In the genomic region with DNA sequence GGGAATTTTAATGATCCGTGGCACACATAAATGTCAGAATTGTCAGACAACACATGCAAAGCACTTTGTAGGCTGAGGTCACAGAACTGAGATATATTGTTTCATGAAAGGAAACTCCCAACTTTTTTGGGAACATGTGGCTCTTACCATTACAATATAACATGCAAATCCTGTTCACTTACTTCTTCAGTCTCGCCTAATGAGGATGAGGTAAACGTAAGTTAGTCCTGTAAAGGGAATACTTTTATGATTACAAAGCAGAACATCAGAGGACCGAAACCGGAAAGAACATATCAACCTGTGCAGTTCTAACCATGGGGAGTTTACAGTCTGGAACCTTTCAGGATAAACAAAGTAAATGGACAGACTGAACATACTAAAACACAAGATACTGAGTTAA, we compare ENCODE assay signal across 25 mouse cellular contexts.
"Had no signal": no experiment of that assay in that cellular context is flagged by ENCODE, and none has a peak within 500 bp of the region (broad histone marks: within the 10 kb centered on the region; RNA-seq: fewer than 3 reads in every experiment).

No protein-coding gene starts in this region.

- H3K4me1 ChIP-seq: heart, embryonic 13.5 days; heart, embryonic 15.5 days; hindbrain, embryonic 13.5 days; hindbrain, embryonic 15.5 days; intestine, embryonic 15.5 days; kidney, embryonic 15.5 days; limb, embryonic 15.5 days; liver, embryonic 12.5 days had no signal

- ATAC-seq: hindbrain, postnatal 0 days; inflammation-experienced regulatory T-cells, adult 6 months; intestine, embryonic 15.5 days; intestine, postnatal 0 days; liver, embryonic 12.5 days had no signal

- DNase-seq: gastrocnemius, postnatal 14 days; gastrocnemius, postnatal 36 days; heart, adult 2 months; heart, postnatal 14 days; heart, postnatal 36 days; kidney, adult 2 months; kidney, adult 9 months; kidney, postnatal 10 days; kidney, postnatal 25 days; kidney, postnatal 4 days had no signal

- H3K9ac ChIP-seq: heart, embryonic 13.5 days; heart, embryonic 15.5 days; hindbrain, embryonic 13.5 days; hindbrain, embryonic 15.5 days; intestine, embryonic 15.5 days; kidney, embryonic 15.5 days; limb, embryonic 15.5 days; liver, embryonic 12.5 days; liver, embryonic 14.5 days had no signal

- H3K4me3 ChIP-seq: heart, adult 2 months; heart, embryonic 13.5 days; heart, embryonic 15.5 days; hindbrain, embryonic 13.5 days; hindbrain, embryonic 15.5 days; intestine, embryonic 15.5 days; kidney, embryonic 15.5 days; layer of hippocampus, adult 2 months; left cerebral cortex, adult 2 months; limb, embryonic 15.5 days; liver, embryonic 12.5 days had no signal

- H3K36me3 ChIP-seq: heart, embryonic 13.5 days; heart, embryonic 15.5 days; hindbrain, embryonic 13.5 days; hindbrain, embryonic 15.5 days; intestine, embryonic 15.5 days; kidney, embryonic 15.5 days; limb, embryonic 15.5 days; liver, embryonic 12.5 days had no signal

- H3K27ac ChIP-seq: heart, adult 2 months; heart, embryonic 13.5 days; heart, embryonic 15.5 days; hindbrain, embryonic 13.5 days; hindbrain, embryonic 15.5 days; hindbrain, postnatal 0 days; intestine, embryonic 15.5 days; kidney, embryonic 15.5 days; layer of hippocampus, adult 2 months; left cerebral cortex, adult 2 months; limb, embryonic 15.5 days; liver, embryonic 12.5 days; liver, embryonic 14.5 days had no signal

- H3K4me2 ChIP-seq: heart, embryonic 11.5 days; heart, embryonic 13.5 days; heart, embryonic 15.5 days; hindbrain, embryonic 13.5 days; hindbrain, embryonic 15.5 days; intestine, embryonic 15.5 days; kidney, embryonic 15.5 days; limb, embryonic 15.5 days; liver, embryonic 12.5 days had no signal

- H3K27me3 ChIP-seq: heart, embryonic 13.5 days; heart, embryonic 15.5 days; hindbrain, embryonic 13.5 days; hindbrain, embryonic 15.5 days; intestine, embryonic 15.5 days; kidney, embryonic 15.5 days; limb, embryonic 15.5 days; liver, embryonic 12.5 days had no signal

- H3K9me3 ChIP-seq: heart, embryonic 13.5 days; heart, embryonic 15.5 days; hindbrain, embryonic 13.5 days; hindbrain, embryonic 15.5 days; intestine, embryonic 15.5 days; kidney, embryonic 15.5 days; limb, embryonic 15.5 days had no signal
